Mouse (Mus musculus) bone marrow macrophage, adult 2 months (primary cell): ENCODE results near the gene Dst.

Experiments used
- CTCF ChIP-seq: IDR thresholded peaks from 2 replicates; pipeline ENCODE4 v1.5.1; 2012; ENCODE audit warnings: low read depth, mild to moderate bottlenecking, low read length, moderate library complexity
- POLR2A ChIP-seq: IDR thresholded peaks from 2 replicates; pipeline ENCODE4 v1.6.1; 2012; ENCODE audit warnings: mild to moderate bottlenecking, low read depth, low read length, borderline replicate concordance

DNA sequence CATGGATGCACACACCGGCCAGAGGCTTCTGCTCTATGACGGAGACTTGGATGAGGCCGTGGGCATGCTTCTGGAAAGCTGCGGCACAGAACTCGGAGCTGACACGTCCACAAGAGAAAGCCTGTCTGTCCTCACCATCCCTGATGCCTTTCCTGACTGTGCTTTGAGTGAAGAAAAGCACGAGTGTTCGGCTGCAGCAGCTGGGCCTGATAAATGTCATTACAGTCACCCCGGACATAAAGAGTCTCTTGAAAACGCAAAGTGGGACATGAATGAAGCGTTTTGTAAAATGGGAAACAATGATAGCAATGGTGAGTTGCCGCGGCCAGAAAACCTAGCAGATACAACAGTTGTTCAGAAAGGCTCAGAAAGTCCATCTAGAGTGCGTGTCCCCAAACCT is 281.3 kb downstream of the Dst start:
- TF ChIP-seq CTCF (no peak), POLR2A (no peak)
